Mouse (Mus musculus) hindbrain, embryonic 11.5 days (tissue): ENCODE results near the gene Gm39115. TPM values are rescaled to one million over a fixed set of nuclear protein-coding genes. Genes with fewer than 3 reads are reported as not detected.
A peak's percentile ranks its signal among the peaks of the same experiment; 100 is the strongest.

Source experiments
- ATAC-seq: fragments of 200-750 bp; cut with Nextera tagmentation; 2 replicates; pipeline ENCODE4 v1.8.0; 2017; ENCODE audit warnings: mild to moderate bottlenecking, moderate TSS enrichment, moderate library complexity; ENCODE audit not compliant: low FRiP score
- DNase-seq: peaks from one replicate; pipeline ENCODE4 v3.0.0-alpha.2; 2015; ENCODE audit warnings: low spot score
- H3K27ac ChIP-seq: fragments of 300-500 bp; sonication (generic); 2 replicates; pipeline ENCODE4 v1.5.1; 2014; ENCODE audit warnings: mild to moderate bottlenecking, low read depth, low read length
- H3K27me3 ChIP-seq: fragments of 300-500 bp; sonication (generic); 2 replicates; pipeline ENCODE4 v1.6.1; 2014; ENCODE audit warnings: mild to moderate bottlenecking, low read length, moderate library complexity, mixed read lengths; ENCODE audit not compliant: control insufficient read depth, insufficient read depth
- H3K36me3 ChIP-seq: fragments of 300-500 bp; sonication (generic); 2 replicates; pipeline ENCODE4 v1.6.1; 2014; ENCODE audit warnings: mild to moderate bottlenecking, low read length, moderate library complexity, mixed read lengths; ENCODE audit not compliant: control insufficient read depth, insufficient read depth
- H3K4me1 ChIP-seq: fragments of 300-500 bp; sonication (generic); replicated peaks from 2 replicates; pipeline ENCODE4 v1.6.1; 2014; ENCODE audit warnings: low read length, mixed read lengths; ENCODE audit not compliant: control insufficient read depth, insufficient read depth
- H3K4me2 ChIP-seq: fragments of 300-500 bp; sonication (generic); replicated peaks from 2 replicates; pipeline ENCODE4 v1.6.1; 2014; ENCODE audit warnings: mild to moderate bottlenecking, low read depth, low read length
- H3K4me3 ChIP-seq: fragments of 300-500 bp; sonication (generic); 2 replicates; pipeline ENCODE4 v1.5.1; 2014; ENCODE audit warnings: low read depth, low read length
- H3K9ac ChIP-seq: fragments of 300-500 bp; sonication (generic); 2 replicates; pipeline ENCODE4 v1.6.1; 2014; ENCODE audit warnings: low read depth, low read length
- H3K9me3 ChIP-seq: fragments of 300-500 bp; sonication (generic); 2 replicates; pipeline ENCODE4 v1.6.1; 2016; ENCODE audit warnings: low read length; ENCODE audit not compliant: control insufficient read depth
- WGBS: fragments of 180-500 bp; shearing (Covaris S2); extraction: QIAGEN DNeasy Blood & Tissue Kit; methylation state at CpG from one replicate; pipeline ENCODE4 v1.1.7; 2014; 5-methylcytosine and 5-hydroxymethylcytosine counted together
- polyA plus RNA-seq: library from polyadenylated mRNA; unstranded; fragments of >200 nt; fragmentation: Nextera tagmentation; extraction: Ambion mirVana; gene quantifications from 2 replicates; pipeline ENCODE4 v1.2.1, GENCODE M21; 2014

The Gm39115 gene
- polyA plus RNA-seq, 1 experiment from 2014 or later, result not detected

DNA sequence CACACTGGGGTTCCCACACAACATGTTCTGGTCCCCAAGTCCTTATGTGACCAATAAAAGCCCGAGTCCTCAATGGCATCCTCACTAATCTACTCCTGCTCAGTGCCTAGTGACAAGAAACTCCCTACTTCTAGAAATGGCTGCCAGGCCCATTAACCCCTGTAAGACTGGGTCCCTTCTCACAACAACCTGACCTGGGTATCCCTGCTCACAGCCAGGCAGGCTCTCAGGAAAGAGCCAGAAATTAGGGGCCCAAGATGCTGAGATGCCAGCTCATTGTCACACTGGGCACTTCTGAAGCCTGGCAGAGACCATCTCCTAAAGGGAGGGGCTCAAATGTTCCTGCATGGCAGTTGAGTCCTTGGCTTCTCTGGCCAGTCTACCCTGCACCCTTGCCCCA, 42.8 kb downstream of the Gm39115 start:
- Histone ChIP-seq H3K27me3 (peaks cover 18% of the 10 kb centered on the region; the same call in 1 of the 2 replicates), H3K4me3 (peak overlapping the region; percentile 74), H3K4me1 (peaks cover 33% of the 10 kb centered on the region), H3K27ac (0 out of 2 replicates have a peak overlapping the region, but pooled peaks have one; percentile 24), H3K4me2 (peak overlapping the region; percentile 93), H3K9me3 (no peaks in the 10 kb centered on the region), H3K36me3 (no peaks in the 10 kb centered on the region), H3K9ac (peak overlapping the region; percentile 89; the same call in 1 of the 2 replicates)
- no peak for ATAC-seq
- no peak for DNase-seq
- 65% methylated on average over 1 of the region's 1 CpGs for WGBS

DNA sequence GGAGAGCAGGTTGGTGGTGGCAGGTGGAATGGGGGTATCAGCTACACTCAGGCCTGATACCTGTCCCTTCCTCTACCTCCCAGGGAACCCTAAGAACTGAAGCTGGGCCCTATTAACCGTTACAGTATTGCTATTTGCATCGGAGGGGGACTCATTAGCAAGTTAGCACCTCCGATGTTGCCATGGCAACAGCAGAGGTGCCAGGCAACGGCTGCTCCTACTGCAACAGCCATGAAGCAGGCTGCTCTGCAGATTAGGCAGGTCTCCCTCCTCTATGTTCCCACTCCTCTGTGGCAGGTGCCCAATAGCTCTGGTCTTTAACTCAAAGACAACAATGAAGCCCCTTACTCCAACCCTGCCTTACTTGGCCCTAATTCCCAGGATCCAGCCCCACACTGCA, 44.0 kb downstream of the Gm39115 start:
- no peaks in the 10 kb centered on the region for H3K36me3 ChIP-seq
- peaks cover 12% of the 10 kb centered on the region; the same call in 1 of the 2 replicates for H3K27me3 ChIP-seq
- peak overlapping the region; percentile 93 for H3K4me2 ChIP-seq
- peaks cover 33% of the 10 kb centered on the region for H3K4me1 ChIP-seq
- peak overlapping the region; percentile 12; the same call in 1 of the 2 replicates for H3K4me3 ChIP-seq
- ATAC-seq (no peak), DNase-seq (peak; percentile 54)
- H3K9ac ChIP-seq, result peak overlapping the region; percentile 45
- 5% methylated on average over 4 of the region's 4 CpGs for WGBS
- H3K27ac ChIP-seq, result 0 out of 2 replicates have a peak overlapping the region, but pooled peaks have one; percentile 24
- no peaks in the 10 kb centered on the region for H3K9me3 ChIP-seq

DNA sequence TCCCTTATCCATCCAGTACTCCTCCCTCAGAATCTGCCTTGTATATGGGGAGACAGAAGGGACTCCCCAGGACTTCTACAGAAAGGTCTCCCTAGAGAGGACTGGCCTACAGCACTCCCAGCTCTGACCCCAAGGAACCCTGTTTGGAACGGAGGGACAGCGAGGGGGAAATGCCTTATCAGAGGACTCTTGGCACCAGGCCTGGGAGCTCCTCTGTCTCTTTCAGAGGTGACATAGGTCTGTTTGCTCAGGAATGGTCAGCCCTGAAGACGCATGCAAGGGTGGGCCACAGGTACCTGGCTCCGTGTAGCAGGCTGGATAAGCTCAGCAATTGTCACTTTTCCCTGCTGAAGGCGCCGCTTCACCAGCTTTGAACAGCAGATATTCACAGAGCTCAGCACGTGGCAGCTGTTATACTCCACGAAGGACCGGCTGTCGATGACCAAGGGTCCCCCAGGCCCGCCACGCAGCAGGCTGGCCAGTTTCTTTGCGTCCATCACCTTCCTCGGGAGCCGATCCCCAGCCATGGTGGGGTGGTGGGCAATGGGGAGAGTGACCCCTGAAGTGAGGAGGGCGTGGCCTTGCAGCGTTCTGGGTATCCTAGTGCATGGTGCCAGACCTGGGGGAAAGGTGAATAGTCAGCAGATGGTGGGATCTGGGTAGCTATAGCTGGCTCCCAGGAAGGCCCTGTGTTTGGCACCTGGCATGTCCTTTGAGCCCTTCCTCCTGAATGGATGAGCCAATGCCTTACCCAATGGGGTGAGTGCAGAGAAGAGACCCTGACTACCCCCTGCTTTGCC, 46.0 kb downstream of the Gm39115 start:
- H3K27me3 ChIP-seq, result peaks cover 4% of the 10 kb centered on the region
- H3K4me1 ChIP-seq, result peaks cover 31% of the 10 kb centered on the region
- peak overlapping the region; percentile 92 for H3K27ac ChIP-seq
- DNase-seq, result no peak
- no peak overlapping the region for H3K9ac ChIP-seq
- no peak overlapping the region for H3K4me2 ChIP-seq
- WGBS, result 52% methylated on average over 17 of the region's 17 CpGs
- no peaks in the 10 kb centered on the region for H3K36me3 ChIP-seq
- H3K9me3 ChIP-seq, result no peaks in the 10 kb centered on the region
- no peak for ATAC-seq
- no peak overlapping the region for H3K4me3 ChIP-seq

DNA sequence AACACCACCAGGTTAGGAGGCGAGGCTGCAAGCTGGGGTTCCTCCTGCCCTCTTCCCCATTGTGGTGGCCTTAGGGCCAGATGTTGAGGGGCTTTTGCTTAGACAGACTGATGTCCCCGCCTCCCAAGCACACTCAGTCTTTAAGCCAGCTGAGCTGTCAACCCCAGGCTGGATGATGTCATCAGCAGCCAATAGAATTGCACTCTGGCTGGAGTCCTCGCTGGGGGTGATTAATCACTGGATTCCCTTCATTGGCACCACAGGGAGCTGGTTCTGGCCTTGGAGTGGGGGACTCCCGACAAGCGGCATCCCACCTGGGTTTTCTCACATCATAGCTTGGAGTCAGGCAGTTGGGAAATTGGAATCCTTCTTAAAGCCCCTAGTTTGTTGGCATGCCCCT, 46.9 kb downstream of the Gm39115 start:
- Histone ChIP-seq H3K9me3 (no peaks in the 10 kb centered on the region), H3K27me3 (peaks cover 11% of the 10 kb centered on the region), H3K9ac (no peak overlapping the region), H3K27ac (peak overlapping the region; percentile 92), H3K36me3 (no peaks in the 10 kb centered on the region), H3K4me3 (no peak overlapping the region), H3K4me2 (no peak overlapping the region; the same call in 1 of the 2 replicates), H3K4me1 (peaks cover 31% of the 10 kb centered on the region)
- 1% methylated on average over 5 of the region's 5 CpGs for WGBS
- DNase-seq (peak; percentile 82), ATAC-seq (peak; percentile 89)

DNA sequence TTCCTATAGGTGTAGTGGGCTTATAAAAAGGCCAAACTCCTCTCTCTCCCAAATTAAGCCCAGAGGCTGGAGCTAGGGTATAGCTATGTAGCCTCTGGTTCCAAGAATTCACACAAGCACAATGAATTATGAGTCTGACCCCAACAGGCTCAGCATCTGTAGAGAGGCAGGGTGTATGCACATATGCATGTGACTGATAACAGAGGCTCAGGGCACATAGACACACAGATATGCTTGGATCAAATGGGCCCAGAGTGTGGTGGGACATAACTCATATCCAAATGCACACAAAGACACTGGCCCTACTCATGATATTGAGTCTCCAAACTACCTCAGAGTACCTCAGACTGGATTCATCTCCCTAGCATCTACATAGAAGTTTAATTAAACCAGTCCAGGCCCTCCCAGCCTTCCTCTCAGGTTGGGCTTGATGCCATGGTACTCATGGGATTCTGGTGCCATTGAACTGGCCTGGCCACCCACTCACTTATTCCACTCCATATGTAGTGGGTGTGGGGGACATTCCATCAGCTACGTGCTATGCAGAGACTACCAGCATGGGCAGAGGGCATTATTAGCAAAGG, 48.7 kb downstream of the Gm39115 start:
- no peak overlapping the region for H3K9ac ChIP-seq
- no peaks in the 10 kb centered on the region for H3K36me3 ChIP-seq
- peaks cover 25% of the 10 kb centered on the region for H3K27me3 ChIP-seq
- no peak overlapping the region for H3K4me2 ChIP-seq
- ATAC-seq, result no peak
- no peak overlapping the region for H3K4me3 ChIP-seq
- no peaks in the 10 kb centered on the region for H3K9me3 ChIP-seq
- no peak for DNase-seq
- WGBS, result 91% methylated on average over 1 of the region's 1 CpGs
- peaks cover 22% of the 10 kb centered on the region for H3K4me1 ChIP-seq
- no peak overlapping the region for H3K27ac ChIP-seq

DNA sequence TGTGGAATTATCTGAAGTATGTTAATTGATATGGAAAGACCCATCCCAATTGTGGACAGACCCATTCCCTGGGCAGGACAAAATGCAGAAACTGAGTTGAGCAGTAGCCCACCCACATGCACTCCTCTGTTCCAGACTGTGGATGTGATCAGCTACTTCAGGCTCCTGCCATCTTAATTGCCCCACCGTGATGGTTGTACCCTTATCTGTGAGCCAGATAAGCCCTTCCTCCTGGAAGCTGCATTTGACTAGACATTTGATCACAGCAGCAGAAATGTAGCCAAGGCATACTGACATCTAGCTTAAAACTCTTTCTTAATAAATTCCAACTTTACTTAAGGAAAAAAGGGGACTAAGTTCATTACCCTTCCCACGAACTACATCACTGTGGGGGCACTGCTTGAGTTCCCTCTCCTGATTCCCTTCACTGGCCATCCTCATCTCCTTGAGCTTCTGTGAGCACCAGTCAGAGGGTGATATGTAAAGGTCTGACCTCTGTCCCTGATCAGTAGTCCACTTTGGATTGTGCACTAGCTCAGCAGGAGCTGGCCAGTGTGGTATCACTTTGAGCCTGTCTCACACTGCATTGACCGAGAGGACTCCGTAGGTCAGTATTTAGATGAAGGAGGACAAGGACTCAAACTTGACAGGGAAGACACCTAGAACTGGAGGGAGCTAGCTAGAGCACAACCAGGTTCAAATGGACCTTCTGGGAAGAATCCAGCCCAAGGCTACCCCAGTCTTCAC, 49.5 kb downstream of the Gm39115 start:
- H3K27me3 ChIP-seq, result peaks cover 27% of the 10 kb centered on the region
- no peak overlapping the region for H3K4me3 ChIP-seq
- H3K36me3 ChIP-seq, result no peaks in the 10 kb centered on the region
- no peaks in the 10 kb centered on the region for H3K9me3 ChIP-seq
- no peak overlapping the region for H3K27ac ChIP-seq
- WGBS, result 88% methylated on average over 4 of the region's 4 CpGs
- ATAC-seq (no peak), DNase-seq (no peak)
- no peak overlapping the region for H3K4me2 ChIP-seq
- H3K9ac ChIP-seq, result no peak overlapping the region
- peaks cover 21% of the 10 kb centered on the region for H3K4me1 ChIP-seq

Other genes starting within 250 kb of the Gm39115 start
- 53.5 and 65.8 TPM in 2 replicates for gene Tollip, start 217.5 kb downstream of the Gm39115 start, polyA plus RNA-seq
- 13.7 and 15.6 TPM in 2 replicates for gene Brsk2, start 186.3 kb downstream of the Gm39115 start, polyA plus RNA-seq
- gene Mob2, start 75.0 kb downstream of the Gm39115 start, polyA plus RNA-seq, result 53.3 and 59.8 TPM in 2 replicates
- gene Dusp8, start 40.2 kb downstream of the Gm39115 start, polyA plus RNA-seq, result 19.1 and 20.9 TPM in 2 replicates
- gene Gm45618, start 15.3 kb downstream of the Gm39115 start, polyA plus RNA-seq, result not detected in 2 replicates
- gene Gm45337, start 8.6 kb upstream of the Gm39115 start, polyA plus RNA-seq, result not detected in 2 replicates
- not detected in 2 replicates for gene Gm29735, start 21.1 kb upstream of the Gm39115 start, polyA plus RNA-seq
- gene Gm4553, start 29.7 kb upstream of the Gm39115 start, polyA plus RNA-seq, result not detected in 2 replicates
- gene Krtap5-2, start 40.0 kb upstream of the Gm39115 start, polyA plus RNA-seq, result not detected in 2 replicates
- not detected in 2 replicates for gene Gm10153, start 54.4 kb upstream of the Gm39115 start, polyA plus RNA-seq
- not detected in 2 replicates for gene Krtap5-3, start 65.3 kb upstream of the Gm39115 start, polyA plus RNA-seq
- not detected in 2 replicates for gene Gm7579, start 75.8 kb upstream of the Gm39115 start, polyA plus RNA-seq
- gene Krtap5-5, start 93.9 kb upstream of the Gm39115 start, polyA plus RNA-seq, result not detected in 2 replicates
- gene Gm40460, start 105.0 kb upstream of the Gm39115 start, polyA plus RNA-seq, result not detected in 2 replicates
- not detected in 2 replicates for gene Gm2431, start 122.3 kb upstream of the Gm39115 start, polyA plus RNA-seq
- gene Gm4559, start 138.3 kb upstream of the Gm39115 start, polyA plus RNA-seq, result not detected in 2 replicates
- gene Krtap5-1, start 161.1 kb upstream of the Gm39115 start, polyA plus RNA-seq, result not detected in 2 replicates
- not detected in 2 replicates for gene Krtap5-4, start 167.5 kb upstream of the Gm39115 start, polyA plus RNA-seq
- gene Ifitm10, start 237.7 kb upstream of the Gm39115 start, polyA plus RNA-seq, result 0.39 and 0.47 TPM in 2 replicates
- not detected in 2 replicates for gene Gm49369, start 246.6 kb upstream of the Gm39115 start, polyA plus RNA-seq